Mouse (Mus musculus): ENCODE measurements around the gene Banp. TPM values are rescaled to one million over a fixed set of nuclear protein-coding genes. Genes with fewer than 3 reads are reported as not detected.

Banp gene
- polyA plus RNA-seq, 1 experiment from 2014 or later: 49.1 TPM

- no peaks in the 10 kb centered on the region for H3K27me3 ChIP-seq
- H3K36me3 ChIP-seq (replicated peaks): peaks cover 85% of the 10 kb centered on the region
- H3K4me3 ChIP-seq (replicated peaks): no peak overlapping the region
- no peak overlapping the region for H3K4me2 ChIP-seq
- 65% methylated on average over 8 of the region's 8 CpGs for WGBS
- H3K9me3 ChIP-seq: no peaks in the 10 kb centered on the region
- peak; percentile 51; the same call in 1 of the 2 replicates for ATAC-seq (ENCODE audit: low FRiP score)
- no peaks in the 10 kb centered on the region for H3K4me1 ChIP-seq
- no peak overlapping the region for H3K9ac ChIP-seq
- H3K27ac ChIP-seq: no peak overlapping the region
Measured at GRCm38 (mm10) chr8:121977819-121978590, 28.5 kb downstream of the Banp start.

GRCm38 (mm10) chr8:121978670-121979069 lies 29.1 kb downstream of the Banp start:
- 95% methylated on average over 13 of the region's 13 CpGs for WGBS
- Histone ChIP-seq H3K4me3 (replicated peaks) (no peak overlapping the region), H3K36me3 (replicated peaks) (peaks cover 91% of the 10 kb centered on the region), H3K27ac (no peak overlapping the region), H3K4me1 (no peaks in the 10 kb centered on the region), H3K9ac (no peak overlapping the region), H3K9me3 (no peaks in the 10 kb centered on the region), H3K27me3 (no peaks in the 10 kb centered on the region), H3K4me2 (no peak overlapping the region)
- no peak for ATAC-seq (ENCODE audit: low FRiP score)

- H3K27me3 ChIP-seq: no peaks in the 10 kb centered on the region
- H3K36me3 ChIP-seq (replicated peaks): peaks cover 87% of the 10 kb centered on the region
- H3K9me3 ChIP-seq: no peaks in the 10 kb centered on the region
- no peak overlapping the region for H3K4me2 ChIP-seq
- H3K27ac ChIP-seq: no peak overlapping the region
- H3K4me3 ChIP-seq (replicated peaks): no peak overlapping the region
- H3K9ac ChIP-seq: no peak overlapping the region
- no peaks in the 10 kb centered on the region for H3K4me1 ChIP-seq
- WGBS: 92% methylated on average over 11 of the region's 11 CpGs
- no peak for ATAC-seq (ENCODE audit: low FRiP score)
Measured at GRCm38 (mm10) chr8:121980792-121981519, 31.4 kb downstream of the Banp start.

GRCm38 (mm10) chr8:121981520-121981895 lies 32.0 kb downstream of the Banp start:
- Histone ChIP-seq H3K36me3 (replicated peaks) (peaks cover 87% of the 10 kb centered on the region), H3K27ac (no peak overlapping the region), H3K9me3 (no peaks in the 10 kb centered on the region), H3K4me2 (no peak overlapping the region), H3K4me3 (replicated peaks) (no peak overlapping the region), H3K9ac (no peak overlapping the region), H3K27me3 (no peaks in the 10 kb centered on the region), H3K4me1 (no peaks in the 10 kb centered on the region)
- WGBS: 91% methylated on average over 7 of the region's 7 CpGs
- no peak for ATAC-seq (ENCODE audit: low FRiP score)

GRCm38 (mm10) chr8:121985673-121986072 lies 36.1 kb downstream of the Banp start:
- Histone ChIP-seq H3K27me3 (no peaks in the 10 kb centered on the region), H3K4me2 (no peak overlapping the region), H3K4me1 (no peaks in the 10 kb centered on the region), H3K9ac (no peak overlapping the region), H3K27ac (no peak overlapping the region), H3K9me3 (no peaks in the 10 kb centered on the region), H3K36me3 (replicated peaks) (peaks cover 85% of the 10 kb centered on the region), H3K4me3 (replicated peaks) (no peak overlapping the region)
- no peak for ATAC-seq (ENCODE audit: low FRiP score)
- WGBS: 96% methylated on average over 3 of the region's 3 CpGs

GRCm38 (mm10) chr8:121987892-121988291 lies 38.3 kb downstream of the Banp start:
- Histone ChIP-seq H3K4me2 (no peak overlapping the region), H3K4me1 (no peaks in the 10 kb centered on the region), H3K9ac (no peak overlapping the region), H3K27me3 (no peaks in the 10 kb centered on the region), H3K9me3 (no peaks in the 10 kb centered on the region), H3K27ac (no peak overlapping the region), H3K4me3 (replicated peaks) (no peak overlapping the region), H3K36me3 (replicated peaks) (peaks cover 83% of the 10 kb centered on the region)
- WGBS: 94% methylated on average over 5 of the region's 5 CpGs
- no peak for ATAC-seq (ENCODE audit: low FRiP score)

GRCm38 (mm10) chr8:121990506-121991255 lies 41.1 kb downstream of the Banp start:
- Histone ChIP-seq H3K4me2 (no peak overlapping the region), H3K4me1 (no peaks in the 10 kb centered on the region), H3K4me3 (replicated peaks) (no peak overlapping the region), H3K27me3 (no peaks in the 10 kb centered on the region), H3K36me3 (replicated peaks) (peaks cover 80% of the 10 kb centered on the region), H3K27ac (no peak overlapping the region), H3K9ac (no peak overlapping the region), H3K9me3 (no peaks in the 10 kb centered on the region)
- ATAC-seq (ENCODE audit: low FRiP score): no peak
- 91% methylated on average over 9 of the region's 9 CpGs for WGBS

- Histone ChIP-seq H3K4me1 (no peaks in the 10 kb centered on the region), H3K27ac (no peak overlapping the region), H3K36me3 (replicated peaks) (peaks cover 78% of the 10 kb centered on the region), H3K9me3 (no peaks in the 10 kb centered on the region), H3K27me3 (no peaks in the 10 kb centered on the region), H3K4me3 (replicated peaks) (no peak overlapping the region), H3K9ac (no peak overlapping the region), H3K4me2 (no peak overlapping the region)
- WGBS: 92% methylated on average over 7 of the region's 7 CpGs
- no peak for ATAC-seq (ENCODE audit: low FRiP score)
Measured at GRCm38 (mm10) chr8:121991611-121992010, 42.1 kb downstream of the Banp start.

- H3K4me1 ChIP-seq: no peaks in the 10 kb centered on the region
- peaks cover 87% of the 10 kb centered on the region for H3K36me3 ChIP-seq (replicated peaks)
- no peaks in the 10 kb centered on the region for H3K9me3 ChIP-seq
- H3K4me3 ChIP-seq (replicated peaks): no peak overlapping the region
- H3K27me3 ChIP-seq: no peaks in the 10 kb centered on the region
- 84% methylated on average over 4 of the region's 4 CpGs for WGBS
- no peak overlapping the region for H3K4me2 ChIP-seq
- no peak overlapping the region for H3K9ac ChIP-seq
- H3K27ac ChIP-seq: no peak overlapping the region
- ATAC-seq (ENCODE audit: low FRiP score): no peak
Measured at GRCm38 (mm10) chr8:121992911-121993310, 43.4 kb downstream of the Banp start.

GRCm38 (mm10) chr8:121995112-121995511 lies 45.6 kb downstream of the Banp start:
- Histone ChIP-seq H3K27me3 (no peaks in the 10 kb centered on the region), H3K9me3 (no peaks in the 10 kb centered on the region), H3K4me2 (no peak overlapping the region), H3K27ac (no peak overlapping the region), H3K4me3 (replicated peaks) (no peak overlapping the region), H3K9ac (no peak overlapping the region), H3K36me3 (replicated peaks) (peaks cover 87% of the 10 kb centered on the region), H3K4me1 (no peaks in the 10 kb centered on the region)
- ATAC-seq (ENCODE audit: low FRiP score): no peak
- 92% methylated on average over 4 of the region's 4 CpGs for WGBS

GRCm38 (mm10) chr8:121995895-121996294 lies 46.3 kb downstream of the Banp start:
- Histone ChIP-seq H3K9me3 (no peaks in the 10 kb centered on the region), H3K4me3 (replicated peaks) (no peak overlapping the region), H3K27me3 (no peaks in the 10 kb centered on the region), H3K4me1 (no peaks in the 10 kb centered on the region), H3K4me2 (no peak overlapping the region), H3K27ac (no peak overlapping the region), H3K9ac (no peak overlapping the region), H3K36me3 (replicated peaks) (peaks cover 87% of the 10 kb centered on the region)
- 91% methylated on average over 3 of the region's 3 CpGs for WGBS
- no peak for ATAC-seq (ENCODE audit: low FRiP score)

- peaks cover 89% of the 10 kb centered on the region for H3K36me3 ChIP-seq (replicated peaks)
- no peak overlapping the region for H3K4me3 ChIP-seq (replicated peaks)
- no peak for ATAC-seq (ENCODE audit: low FRiP score)
- WGBS: 95% methylated on average over 4 of the region's 4 CpGs
- no peaks in the 10 kb centered on the region for H3K9me3 ChIP-seq
- peaks cover 1% of the 10 kb centered on the region; the same call in 1 of the 2 replicates for H3K4me1 ChIP-seq
- H3K4me2 ChIP-seq: no peak overlapping the region
- H3K27ac ChIP-seq: no peak overlapping the region
- no peaks in the 10 kb centered on the region for H3K27me3 ChIP-seq
- H3K9ac ChIP-seq: no peak overlapping the region
Measured at GRCm38 (mm10) chr8:121998631-121999030, 49.1 kb downstream of the Banp start.

Measured in forebrain, embryonic 12.5 days (tissue).